Mouse (Mus musculus) megakaryocyte progenitor cell, adult 5-6 weeks (primary cell): Measurements from ENCODE around the gene Galm. TPM values are rescaled to one million over a fixed set of nuclear protein-coding genes. Genes with fewer than 3 reads are reported as not detected.
A peak's percentile ranks its signal among the peaks of the same experiment; 100 is the strongest.
"Not testable (repeated sequence)": the region's sequence is repeated elsewhere in the genome, so short reads cannot be mapped to it uniquely, and the experiment has no call there.

ENCODE experiments used
- ATAC-seq: replicated peaks from 2 replicates; pipeline ENCODE4 v1.8.0; 2016; ENCODE audit warnings: mild to moderate bottlenecking, moderate TSS enrichment, inconsistent platforms; ENCODE audit not compliant: poor library complexity
- total RNA-seq, 2 experiments: library from RNA; stranded (forward) in 1 of 2; stranded (reverse) in 1 of 2; fragments of 157-497, 149-512 nt in 1 of 2; fragments of 200-1000 nt in 1 of 2; gene quantifications; 2 replicates each; pipeline versions ENCODE4 v1.2.3 to v1.2.4; 2015 to 2017

The Galm gene
- total RNA-seq, 2 experiments from 2014 or later = 6.7 to 7.6 TPM

DNA sequence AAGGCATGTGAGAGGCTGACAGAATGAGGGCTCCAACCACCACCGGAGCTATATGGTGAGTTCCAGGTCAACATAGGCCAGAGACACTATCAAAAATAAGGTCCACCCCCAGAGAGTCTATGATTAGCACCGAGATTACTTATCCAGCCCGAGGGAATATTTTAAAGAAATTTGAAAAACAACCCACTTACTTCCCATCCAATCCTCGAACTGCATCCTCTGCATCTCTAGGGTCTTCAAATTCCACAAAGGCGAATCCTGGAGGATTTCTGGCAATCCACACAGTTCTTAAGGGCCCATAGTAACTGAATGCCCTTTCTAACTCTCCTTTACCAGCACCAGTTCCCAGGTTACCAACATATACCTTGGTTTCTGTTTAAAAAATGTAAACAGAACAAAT, 78.4 kb downstream of the Galm start:
- ATAC-seq = no peak

DNA sequence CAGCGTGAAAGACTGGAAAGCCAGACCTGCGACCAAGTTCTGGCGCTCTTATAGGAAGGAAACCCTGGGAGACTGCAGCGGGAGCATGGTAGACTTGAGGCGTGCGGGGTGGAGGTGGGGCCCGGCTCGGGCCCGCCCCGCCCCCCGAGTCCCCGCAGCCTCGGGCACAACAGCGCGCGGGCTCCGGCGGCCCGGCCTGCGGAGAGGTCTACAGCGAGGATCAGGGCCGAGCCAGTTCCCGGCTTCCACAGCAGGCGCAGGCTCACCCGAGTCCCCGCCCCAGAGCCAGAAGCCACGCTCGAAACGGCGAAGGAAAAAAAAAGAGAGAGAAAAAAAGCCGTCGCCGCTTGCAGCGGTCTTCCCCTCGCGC, 79.0 kb downstream of the Galm start:
- peak; percentile 19 for ATAC-seq

DNA sequence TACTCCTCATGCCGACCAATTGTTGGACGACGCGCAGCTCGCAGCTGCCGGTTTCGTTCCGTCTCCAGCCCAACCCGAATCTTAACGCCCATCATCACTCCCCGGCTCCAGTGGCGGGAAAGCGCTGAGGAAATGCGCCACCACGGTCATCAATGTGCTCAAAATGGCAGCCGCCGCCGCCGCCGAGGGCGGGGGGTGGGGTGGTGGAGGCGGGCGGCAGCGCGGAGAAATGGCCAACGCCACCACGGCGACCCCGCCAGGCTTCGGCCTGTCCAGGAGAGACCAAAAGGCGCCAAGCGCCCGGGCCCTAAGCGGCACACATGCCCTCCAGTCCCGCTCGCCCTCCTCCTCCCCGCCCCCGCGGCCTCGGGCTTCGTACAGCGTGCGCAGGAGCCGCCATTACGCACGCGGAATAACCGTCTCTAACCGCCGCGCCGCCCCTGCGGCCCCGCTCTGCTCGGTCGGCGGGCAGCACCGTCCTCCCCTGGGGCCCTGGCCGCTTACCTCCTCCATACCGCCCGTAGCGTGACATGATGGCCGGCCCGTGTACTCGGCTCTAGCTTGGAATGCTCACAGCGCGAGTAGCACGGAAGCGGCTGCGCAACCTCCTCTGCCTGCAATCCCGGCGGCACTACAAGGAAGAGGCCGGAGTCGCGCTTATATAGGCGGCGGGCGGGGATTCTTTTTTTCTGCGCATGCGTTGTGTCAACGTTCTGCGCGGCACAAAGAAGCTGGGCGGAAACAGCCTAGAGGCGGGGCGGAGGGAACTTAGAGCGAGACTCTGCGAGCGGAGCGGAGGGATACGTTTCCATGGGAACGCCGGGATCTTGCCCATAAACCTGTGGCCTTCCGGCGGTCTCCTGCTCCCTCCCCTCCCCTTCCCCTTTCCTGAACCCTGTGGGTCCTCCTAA, 79.7 kb downstream of the Galm start, which contains the start of the genes Srsf7 and Ttc39d:
Gene Srsf7, minus strand, starts transcription at position 637 of the 911 bp plus-strand sequence.
Gene Ttc39d, plus strand, starts transcription at position 790 of the 911 bp plus-strand sequence.
- peak; percentile 86 for ATAC-seq

DNA sequence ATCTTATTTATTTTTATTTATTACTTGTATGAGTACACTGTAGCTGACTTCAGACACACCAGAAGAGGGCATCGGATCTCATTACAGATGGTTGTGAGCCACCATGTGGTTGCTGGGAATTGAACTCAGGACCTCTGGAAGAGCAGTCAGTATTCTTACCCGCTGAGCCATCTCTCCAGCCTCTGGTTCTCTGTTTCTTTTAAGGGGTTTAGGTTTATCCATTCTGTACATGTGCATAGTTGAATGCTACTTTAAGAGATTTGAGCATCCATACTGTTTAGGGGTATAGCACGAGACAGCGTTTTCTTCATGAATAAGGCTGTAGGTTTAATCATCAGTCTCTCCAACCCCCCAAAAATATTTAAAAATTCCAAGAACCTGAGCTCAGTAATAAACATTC, 86.7 kb downstream of the Galm start:
- not testable (repeated sequence) for ATAC-seq

DNA sequence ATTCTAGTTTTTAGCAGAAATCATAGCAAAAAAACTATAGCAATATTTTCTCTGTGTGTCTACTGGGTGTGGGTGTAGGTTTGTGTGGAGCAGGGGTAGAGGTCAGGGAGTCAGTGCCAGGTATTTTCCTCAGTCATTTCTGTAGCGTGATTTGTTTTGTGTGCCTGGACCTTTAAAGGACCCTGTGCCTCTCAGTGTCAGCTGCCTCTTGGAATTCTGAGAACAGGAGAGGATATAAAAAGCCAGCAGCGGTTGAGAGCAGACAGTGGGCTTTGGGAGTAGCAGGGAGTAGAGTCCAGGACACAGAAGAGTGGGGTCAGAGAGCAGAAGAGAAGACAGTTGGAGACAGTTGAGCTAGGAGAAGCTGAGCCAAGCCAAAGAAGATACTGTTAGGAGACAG, 92.9 kb downstream of the Galm start:
- no peak for ATAC-seq

DNA sequence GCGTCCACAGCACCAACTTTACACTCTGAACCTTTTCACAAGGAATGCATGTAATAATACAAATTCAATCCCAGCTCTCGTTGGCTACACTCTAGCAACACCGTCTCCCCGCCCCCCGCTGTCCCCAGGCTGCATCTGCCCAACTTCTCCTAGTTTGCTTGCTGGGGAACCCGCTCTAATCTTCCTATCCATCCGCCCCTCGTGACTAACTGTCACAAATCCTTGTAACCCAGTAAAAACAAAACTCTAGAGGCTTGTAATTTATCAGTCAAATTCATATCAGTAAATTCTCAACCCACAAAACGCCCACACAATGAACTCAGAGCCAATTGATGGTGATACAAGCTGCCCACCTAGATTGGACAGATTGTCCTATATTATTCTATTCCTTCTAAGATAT, 93.9 kb downstream of the Galm start:
- no peak for ATAC-seq

DNA sequence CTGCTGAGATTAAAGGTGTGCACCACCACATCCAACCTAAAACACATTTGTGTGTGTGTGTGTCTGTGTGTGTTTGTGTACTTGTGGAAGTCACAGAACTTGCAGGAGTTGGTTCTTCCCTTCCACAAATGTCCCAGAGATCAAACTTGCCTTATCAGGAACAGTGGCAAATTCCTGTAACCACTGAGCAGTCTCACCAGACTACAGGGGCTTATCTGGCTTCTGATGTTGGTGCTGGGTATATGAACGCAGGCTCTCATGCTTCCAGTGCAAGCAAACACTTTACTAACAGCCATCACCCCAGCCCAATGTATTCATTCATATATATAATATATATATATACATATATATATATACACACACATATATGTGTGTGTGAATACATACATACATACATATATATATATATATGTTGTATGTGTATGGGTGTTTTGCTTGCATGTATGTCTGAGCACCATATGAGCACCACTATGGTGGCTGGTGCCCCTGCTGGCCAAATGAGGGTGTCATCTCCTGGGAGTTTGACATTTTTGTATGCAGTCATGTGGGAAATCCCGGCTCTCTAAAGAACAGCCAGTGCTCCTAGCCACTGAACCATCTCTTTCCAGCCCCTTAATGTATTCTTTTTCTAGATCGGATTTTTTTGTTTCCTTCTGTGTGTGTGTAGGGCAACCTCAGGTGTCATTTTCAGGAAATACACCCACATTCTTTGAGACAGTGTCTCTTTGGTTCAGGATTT, 94.8 kb downstream of the Galm start:
- ATAC-seq = peak; percentile 53

DNA sequence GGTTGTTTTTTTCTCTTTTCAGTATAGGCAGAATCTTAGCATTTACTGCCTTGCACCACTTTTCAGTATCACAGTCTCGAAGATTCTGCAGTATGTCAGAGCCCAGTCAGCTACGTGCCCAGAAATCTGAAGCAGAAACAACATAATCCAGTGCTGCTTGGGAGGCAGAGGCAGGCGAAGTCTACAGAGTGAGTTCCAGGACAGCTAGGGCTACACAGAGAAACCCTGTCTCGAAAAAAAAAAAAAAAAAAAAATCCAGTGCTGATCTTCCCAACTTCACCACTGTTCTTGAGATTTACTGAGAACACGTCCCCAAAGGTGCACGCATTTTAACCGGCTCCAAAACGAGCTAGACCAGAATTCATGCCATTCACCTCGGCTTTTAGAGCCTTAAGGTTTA, 96.6 kb downstream of the Galm start:
- peak; percentile 24; the same call in 1 of the 2 replicates for ATAC-seq

DNA sequence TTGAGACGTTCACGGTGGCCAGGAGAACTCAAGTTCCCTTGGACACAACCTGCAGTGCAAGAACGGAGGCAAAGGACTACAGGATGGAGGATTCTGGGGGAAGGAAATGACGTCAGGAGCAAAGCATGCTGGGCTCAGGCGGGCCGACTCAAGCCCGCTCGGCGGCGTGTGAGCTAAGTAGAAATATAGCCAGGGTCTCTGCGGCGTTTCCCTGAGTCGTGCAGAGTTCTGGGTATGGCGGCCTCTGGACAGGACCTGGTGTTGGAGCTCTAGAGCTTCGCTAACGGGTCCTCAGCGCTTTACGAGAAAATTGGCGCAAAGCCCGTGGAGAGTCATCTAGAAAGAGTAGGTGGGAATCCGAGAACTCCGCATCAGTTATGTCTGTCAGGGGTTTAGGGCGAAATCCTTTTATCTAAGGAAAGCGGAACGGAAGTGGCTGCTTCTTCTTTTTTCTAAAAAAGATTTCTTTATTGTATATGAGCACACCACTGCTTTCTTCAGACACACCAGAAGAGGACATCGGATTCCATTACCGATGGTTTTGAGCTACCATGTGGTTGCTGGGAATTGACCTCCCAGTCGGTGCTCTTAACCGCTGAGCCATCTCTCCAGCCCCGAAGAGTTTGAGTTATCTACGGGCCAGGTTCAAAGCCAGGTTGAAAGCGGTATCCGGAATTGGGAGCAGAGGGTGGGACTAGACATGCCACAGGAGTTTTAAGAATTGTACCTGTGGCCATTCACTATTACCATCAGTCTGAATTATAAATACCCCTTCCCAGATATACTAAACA, 97.2 kb downstream of the Galm start, which contains the start of gene Gemin6:
Gene Gemin6, plus strand, starts transcription at position 116 of the 791 bp plus-strand sequence.
- ATAC-seq = peak; percentile 93

DNA sequence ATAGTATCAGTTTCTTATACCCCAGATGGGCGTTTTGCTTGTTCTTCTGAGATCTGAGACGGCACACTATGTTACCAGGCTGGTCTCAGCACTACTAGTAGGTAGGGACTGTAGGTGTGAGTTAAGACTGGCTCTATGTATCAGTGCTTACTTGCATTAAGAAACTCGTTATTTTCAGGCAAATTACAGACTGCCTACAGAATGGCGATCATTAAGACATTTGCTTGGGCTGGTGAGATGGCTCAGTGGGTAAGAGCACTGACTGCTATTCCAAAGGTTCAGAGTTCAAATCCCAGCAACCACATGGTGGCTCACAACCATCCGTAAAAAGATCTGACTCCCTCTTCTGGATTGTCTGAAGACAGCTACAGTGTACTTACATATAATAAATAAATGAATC, 97.9 kb downstream of the Galm start:
- not testable (repeated sequence) for ATAC-seq

DNA sequence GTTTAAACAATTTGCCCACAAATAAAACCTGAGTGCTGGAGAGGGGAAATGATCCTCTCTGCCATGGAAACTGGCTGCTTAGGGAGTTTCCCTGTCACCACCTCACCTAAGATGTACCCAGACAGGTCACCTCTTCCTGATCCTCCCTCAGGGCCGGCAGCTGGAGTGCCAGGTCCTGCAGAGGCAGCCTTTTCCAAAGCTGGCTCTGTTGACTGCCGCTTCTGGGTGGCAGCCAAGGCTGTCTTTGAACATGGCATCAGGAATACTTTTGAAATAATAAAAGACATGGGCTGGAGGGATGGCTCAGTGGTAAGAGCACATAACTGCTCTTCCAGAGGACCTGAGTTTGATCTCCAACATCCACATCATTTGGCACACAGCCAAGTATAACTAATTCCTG, 102.1 kb downstream of the Galm start:
- ATAC-seq = no peak

DNA sequence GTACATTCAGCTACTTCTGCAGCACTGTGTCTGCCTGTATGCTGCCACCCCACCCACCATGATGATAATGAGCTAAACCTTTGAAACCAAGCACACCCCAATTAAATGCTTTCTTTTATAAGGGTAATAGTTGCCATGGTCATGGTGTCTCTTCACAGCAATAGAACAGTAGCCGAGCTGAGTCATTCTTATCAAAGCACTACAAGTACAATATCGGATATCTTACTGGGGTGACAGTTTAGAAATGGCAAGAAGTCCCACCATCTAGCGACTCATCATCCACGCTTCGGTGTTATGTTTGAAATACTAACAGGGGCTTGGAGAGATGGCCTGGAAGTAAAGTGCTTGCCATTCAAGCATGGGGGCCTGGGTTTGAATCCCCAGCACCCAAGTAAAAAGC, 106.6 kb downstream of the Galm start:
- 0 out of 2 replicates have a peak, but pooled peaks have one; percentile 26 for ATAC-seq

DNA sequence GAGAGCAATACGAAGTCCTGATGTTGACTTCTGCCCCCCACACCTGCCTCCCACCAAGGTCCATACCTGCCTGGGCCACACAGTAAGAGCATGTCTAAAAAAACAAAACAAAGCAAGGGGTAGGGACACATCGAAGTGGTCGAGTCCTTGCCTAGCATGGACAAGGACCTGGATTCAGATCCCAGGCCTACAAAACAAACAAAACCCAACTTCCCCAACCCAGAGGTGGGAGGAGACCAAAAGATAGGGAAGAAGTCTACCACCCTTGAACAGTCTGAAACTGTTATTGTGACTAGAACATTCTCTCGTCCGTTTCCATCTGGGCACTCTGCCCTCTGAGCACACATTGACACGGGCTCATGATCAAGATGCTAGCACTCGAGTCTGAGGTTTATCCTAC, 107.1 kb downstream of the Galm start:
- no peak for ATAC-seq

Other genes starting within 250 kb of the Galm start
- gene Atl2, start 231.3 kb upstream of the Galm start, total RNA-seq (2015) = 41.6 and 43.4 TPM in 2 replicates
- gene Atl2, start 231.3 kb upstream of the Galm start, total RNA-seq (2017) = 31.7 and 41.7 TPM in 2 replicates
- 106 and 109 TPM in 2 replicates for gene Hnrnpll, start 65.1 kb upstream of the Galm start, total RNA-seq (2015)
- 55.6 and 61.3 TPM in 2 replicates for gene Hnrnpll, start 65.1 kb upstream of the Galm start, total RNA-seq (2017)
- 538 and 545 TPM in 2 replicates for gene Srsf7, start 79.8 kb downstream of the Galm start, total RNA-seq (2015)
- gene Srsf7, start 79.8 kb downstream of the Galm start, total RNA-seq (2017) = 490 and 575 TPM in 2 replicates
- not detected in 2 replicates for gene Ttc39d, start 80.0 kb downstream of the Galm start, total RNA-seq (2015)
- not detected in 2 replicates for gene Ttc39d, start 80.0 kb downstream of the Galm start, total RNA-seq (2017)
- 44.5 and 47.4 TPM in 2 replicates for gene Gemin6, start 97.0 kb downstream of the Galm start, total RNA-seq (2015)
- gene Gemin6, start 97.0 kb downstream of the Galm start, total RNA-seq (2017) = 44.8 and 51.5 TPM in 2 replicates
- 8.9 and 13.4 TPM in 2 replicates for gene Morn2, start 162.7 kb downstream of the Galm start, total RNA-seq (2015)
- 7.1 and 14.9 TPM in 2 replicates for gene Morn2, start 162.7 kb downstream of the Galm start, total RNA-seq (2017)
- gene Dhx57, start 163.0 kb downstream of the Galm start, total RNA-seq (2015) = 9.2 and 11.3 TPM in 2 replicates
- 10.2 and 15.3 TPM in 2 replicates for gene Dhx57, start 163.0 kb downstream of the Galm start, total RNA-seq (2017)
- gene Arhgef33, start 179.9 kb downstream of the Galm start, total RNA-seq (2015) = 0.35 TPM in 1 of 2 replicates, not detected in the other
- gene Arhgef33, start 179.9 kb downstream of the Galm start, total RNA-seq (2017) = 1.7 TPM in 1 of 2 replicates, not detected in the other
- not detected in 2 replicates for gene Gm10190, start 246.1 kb downstream of the Galm start, total RNA-seq (2015)
- gene Gm10190, start 246.1 kb downstream of the Galm start, total RNA-seq (2017) = not detected in 2 replicates